Comparison of ENCODE assay signal across 8 mouse cellular contexts in genomic region chr4:46535094-46535830, GRCm38 (mm10). TPM values are rescaled to one million over a fixed set of nuclear protein-coding genes. Genes with fewer than 3 reads are reported as not detected.
DNase-seq lines count a peak whose midpoint lies in the region; ATAC-seq and TF ChIP-seq lines count a peak whose summit lies in the region.

No protein-coding gene starts in this region.

- no peaks in the 10 kb centered on the region for H3K9me3 ChIP-seq in embryonic facial prominence, embryonic 13.5 days

- peaks cover 63% of the 10 kb centered on the region for H3K27me3 ChIP-seq in embryonic facial prominence, embryonic 13.5 days
- no peaks in the 10 kb centered on the region for H3K27me3 ChIP-seq in thymus, adult 2 months (ENCODE audit: control insufficient read depth, insufficient read depth, low read length)

- no peak overlapping the region for H3K27ac ChIP-seq in embryonic facial prominence, embryonic 13.5 days
- H3K27ac ChIP-seq in thymus, adult 2 months (ENCODE audit: control insufficient read depth, insufficient read depth, low read length), result peak overlapping the region; percentile 77

- peaks cover 22% of the 10 kb centered on the region for H3K4me1 ChIP-seq in embryonic facial prominence, embryonic 13.5 days
- H3K4me1 ChIP-seq in thymus, adult 2 months (replicated peaks; ENCODE audit: control insufficient read depth, insufficient read depth, low read length), result peaks cover 15% of the 10 kb centered on the region

- no peak for TF ChIP-seq POLR2A in thymus, adult 2 months (IDR thresholded peaks at IDR 0.05; ENCODE audit: control insufficient read depth, extremely low read depth, insufficient read depth, low read length, poor library complexity)

- peak; percentile 33 for DNase-seq in heart, adult 8-10 months (ENCODE audit: low spot score)
- DNase-seq in heart, postnatal 4 days, result no peak
- DNase-seq in induced T-regulatory cell, adult 2 months (ENCODE audit: low read depth), result peak; percentile 84
- peak; percentile 46 for DNase-seq in lung, postnatal 25 days (ENCODE audit: low spot score)
- DNase-seq in thymus, adult 2 months, result peak; percentile 48
- DNase-seq in cerebellum, adult 11 months, result no peak
- DNase-seq in retina, embryonic 14.5 days (ENCODE audit: low spot score), result no peak

- no peak for ATAC-seq in embryonic facial prominence, embryonic 13.5 days (ENCODE audit: insufficient number of reproducible peaks, insufficient read depth, low FRiP score, low TSS enrichment, low read depth)

- peak overlapping the region; percentile 52 for H3K4me3 ChIP-seq in embryonic facial prominence, embryonic 13.5 days
- H3K4me3 ChIP-seq in thymus, adult 2 months (ENCODE audit: control insufficient read depth, insufficient read depth, low read length), result peak overlapping the region; percentile 94

- H3K36me3 ChIP-seq in embryonic facial prominence, embryonic 13.5 days, result no peaks in the 10 kb centered on the region
- no peaks in the 10 kb centered on the region for H3K36me3 ChIP-seq in thymus, adult 2 months (ENCODE audit: control insufficient read depth, insufficient read depth, low read length)

- H3K9ac ChIP-seq in embryonic facial prominence, embryonic 13.5 days, result peak overlapping the region; percentile 62

- peak overlapping the region; percentile 88 for H3K4me2 ChIP-seq in embryonic facial prominence, embryonic 13.5 days

- no peak for TF ChIP-seq CTCF in thymus, adult 2 months (IDR thresholded peaks at IDR 0.05; ENCODE audit: borderline replicate concordance, control insufficient read depth, extremely low read depth, insufficient read depth, low read length, poor library complexity)

- 5% methylated on average over 16 of the region's 16 CpGs for WGBS in embryonic facial prominence, embryonic 13.5 days
- under 1% methylated on average over 16 of the region's 16 CpGs for WGBS in thymus, adult 2 months

RNA-seq across cellular contexts. Expression of gene Trim14, which starts 0.7 kb away (rescaled TPM):
- total RNA-seq in heart, adult 8-10 months (2022), result 1 to 10 TPM; 1.6 to 2.5 (median 2.1) TPM
- total RNA-seq in heart, postnatal 4 days (2021), result 1 to 10 TPM in 1 of 2 experiments, under 1 TPM in 1; 0.76 to 1.3 TPM
- 1.9 and 2.3 TPM in 2 replicates for polyA plus RNA-seq in embryonic facial prominence, embryonic 13.5 days (2015; fragmentation: Nextera tagmentation; extraction: Ambion mirVana)
- polyA plus RNA-seq in thymus, adult 2 months (2012; rRNA removed), result 27.3 and 38.2 TPM in 2 replicates

RNA-seq across cellular contexts. Expression of gene Nans, which starts 46.2 kb away (rescaled TPM):
- 10 to 100 TPM; 12.1 to 16.8 (median 15.6) TPM for total RNA-seq in heart, adult 8-10 months (2022)
- 10 to 100 TPM; 42.4 to 45.0 TPM for total RNA-seq in heart, postnatal 4 days (2021)
- 88.1 and 105 TPM in 2 replicates for polyA plus RNA-seq in embryonic facial prominence, embryonic 13.5 days (2015; fragmentation: Nextera tagmentation; extraction: Ambion mirVana)
- 52.3 and 53.4 TPM in 2 replicates for polyA plus RNA-seq in thymus, adult 2 months (2012; rRNA removed)

Comparison
In these comparisons a context has a peak if more than half of its experiments do, and no peak if none do; other contexts are left out.
1. DNase-seq: peak in heart, adult 8-10 months (single experiment), induced T-regulatory cell, adult 2 months (single experiment), lung, postnatal 25 days (single experiment) and thymus, adult 2 months (single experiment); none in heart, postnatal 4 days (single experiment), cerebellum, adult 11 months (single experiment) and retina, embryonic 14.5 days (single experiment).